Mouse (Mus musculus): ENCODE measurements around the gene Lrfn5. TPM values are rescaled to one million over a fixed set of nuclear protein-coding genes. Genes with fewer than 3 reads are reported as not detected.

Lrfn5 gene
- polyA plus RNA-seq (2014; fragmentation: Nextera tagmentation; extraction: Ambion mirVana), result 4.0 and 4.3 TPM in 2 replicates

DNA sequence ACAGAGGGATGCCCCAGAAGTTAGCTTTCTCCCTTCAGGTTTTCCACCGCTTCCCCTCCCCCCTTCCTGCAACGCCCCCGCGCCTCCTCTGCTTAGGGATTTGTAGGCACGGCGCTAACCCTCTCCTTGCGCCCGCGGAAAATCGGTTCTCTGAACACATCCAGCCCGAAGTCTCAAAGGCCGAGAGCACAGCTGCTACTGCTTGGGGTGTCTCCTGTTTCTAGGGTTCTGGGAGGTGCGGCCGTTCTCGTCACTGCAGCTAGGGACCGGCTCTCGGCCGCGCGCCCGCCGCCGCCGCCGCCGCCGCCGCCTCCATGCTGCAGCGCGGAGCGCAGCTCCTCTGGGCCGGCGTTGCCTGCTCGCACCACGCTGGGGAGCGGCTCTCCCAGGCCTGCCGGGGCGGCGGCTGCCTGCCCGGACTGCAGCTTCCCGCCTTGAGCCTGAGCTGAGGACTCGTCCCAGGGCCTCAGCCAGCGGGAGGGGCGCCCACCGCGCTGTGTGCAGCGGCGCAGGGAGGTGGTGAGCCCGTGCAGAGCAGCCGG, at the start of gene Lrfn5:
Gene Lrfn5 (plus strand): TSS at position 322 of the 542 bp plus-strand sequence.
- DNase-seq (ENCODE audit: low spot score) (peak; percentile 88), ATAC-seq (replicated peaks; ENCODE audit: low FRiP score) (peak; percentile 89)
- H3K27ac ChIP-seq (ENCODE audit: low read depth, low read length), result 0 out of 2 replicates have a peak within 1 kb of the TSS, but pooled peaks have one; percentile 31
- peak within 1 kb of the TSS; percentile 52 for H3K4me3 ChIP-seq (ENCODE audit: low read depth, low read length)
- peaks cover 25% of the 10 kb centered on the region for H3K27me3 ChIP-seq (ENCODE audit: control insufficient read depth, insufficient read depth, low read length)
- H3K4me2 ChIP-seq (ENCODE audit: low read depth, low read length, severe bottlenecking), result peak within 1 kb of the TSS; percentile 85
- H3K9ac ChIP-seq (ENCODE audit: low read length), result peak within 1 kb of the TSS; percentile 65
- no peaks in the 10 kb centered on the region for H3K9me3 ChIP-seq (ENCODE audit: control insufficient read depth, low read length)
- peaks cover 2% of the 10 kb centered on the region; the same call in 1 of the 2 replicates for H3K4me1 ChIP-seq (replicated peaks; ENCODE audit: control insufficient read depth, insufficient read depth, low read length)
- no peaks in the 10 kb centered on the region for H3K36me3 ChIP-seq (ENCODE audit: control insufficient read depth, insufficient read depth, low read length)
- WGBS, result under 1% methylated on average over 49 of the region's 50 CpGs

DNA sequence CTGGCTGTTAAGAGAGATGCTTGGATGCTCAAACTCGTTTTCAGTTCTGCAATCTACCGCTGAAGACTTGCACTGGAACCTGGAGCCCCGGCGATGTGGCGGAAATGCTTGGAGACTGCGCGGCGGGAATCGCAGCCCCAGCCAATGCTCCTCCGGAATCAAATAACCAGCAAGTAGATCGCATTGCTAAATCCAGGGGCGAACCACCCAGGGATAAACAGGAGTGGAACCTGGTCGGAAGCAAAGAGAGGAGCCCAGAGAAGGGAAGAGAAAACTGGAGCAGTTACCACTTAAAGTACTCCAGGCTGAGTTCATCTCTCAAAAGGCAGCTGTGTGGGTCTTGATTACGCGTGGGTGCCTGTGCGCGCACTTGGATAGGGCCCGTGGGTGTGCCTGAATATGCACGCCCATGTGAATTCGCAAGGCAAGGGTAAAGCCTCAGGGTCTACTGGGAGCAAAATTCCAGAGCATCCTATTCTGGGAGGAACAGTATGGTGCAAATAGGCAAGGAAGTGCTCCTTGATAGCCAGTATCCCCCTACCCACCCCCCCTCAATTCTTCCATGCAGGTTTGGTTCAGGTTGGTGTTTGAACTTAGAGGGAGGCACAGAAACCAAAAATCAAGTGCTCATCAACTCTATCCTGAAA, 1.3 kb upstream of the Lrfn5 start:
- H3K4me3 ChIP-seq (ENCODE audit: low read depth, low read length), result peak overlapping the region; percentile 16; the same call in 1 of the 2 replicates

DNA sequence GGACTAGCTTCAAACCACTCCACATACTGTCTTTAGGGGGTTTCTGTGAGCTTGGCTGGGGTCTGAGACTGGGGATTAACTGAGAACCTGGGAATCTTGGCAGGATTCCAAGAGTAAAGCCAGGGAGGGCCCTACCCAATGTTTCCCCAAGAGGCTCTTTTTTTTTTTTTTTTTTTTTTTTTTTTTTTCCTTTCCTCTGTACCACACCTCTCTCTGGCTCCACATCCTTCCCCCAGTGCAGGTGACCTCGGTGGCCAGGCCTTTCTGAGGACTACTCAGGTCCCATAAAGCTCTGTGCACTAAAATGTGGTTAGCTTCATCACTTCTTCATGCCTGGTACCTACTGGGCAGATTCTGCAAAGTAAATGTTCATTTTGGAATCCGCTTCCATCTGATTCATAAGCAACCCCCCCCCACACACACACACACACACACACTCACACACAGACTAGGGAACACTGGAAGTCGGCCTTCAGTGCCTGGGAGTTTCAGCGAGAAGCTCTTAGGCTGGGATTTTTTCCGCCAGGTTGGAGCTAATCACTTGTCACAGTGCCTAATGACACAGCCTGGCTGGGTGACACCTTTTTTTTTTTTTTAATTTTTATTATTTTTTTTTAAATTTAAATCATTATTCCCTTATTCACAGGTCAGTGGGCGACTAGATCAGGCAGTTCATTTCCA, 662 bp upstream of the Lrfn5 start:
- ATAC-seq (replicated peaks; ENCODE audit: low FRiP score), result peak; percentile 73
- under 1% methylated on average over 6 of the region's 6 CpGs for WGBS

More for the DNA sequence above, 1.3 kb upstream of the Lrfn5 start:
- 2% methylated on average over 20 of the region's 20 CpGs for WGBS
- DNase-seq (ENCODE audit: low spot score), result peak; percentile 56
- Histone ChIP-seq H3K9ac (ENCODE audit: low read length) (no peak overlapping the region), H3K27ac (ENCODE audit: low read depth, low read length) (no peak overlapping the region), H3K4me2 (ENCODE audit: low read depth, low read length, severe bottlenecking) (peak overlapping the region; percentile 49), H3K4me1 (replicated peaks; ENCODE audit: control insufficient read depth, insufficient read depth, low read length) (peaks cover 2% of the 10 kb centered on the region; the same call in 1 of the 2 replicates), H3K9me3 (ENCODE audit: control insufficient read depth, low read length) (no peaks in the 10 kb centered on the region), H3K36me3 (ENCODE audit: control insufficient read depth, insufficient read depth, low read length) (no peaks in the 10 kb centered on the region), H3K27me3 (ENCODE audit: control insufficient read depth, insufficient read depth, low read length) (peaks cover 25% of the 10 kb centered on the region)
- ATAC-seq (replicated peaks; ENCODE audit: low FRiP score), result no peak

DNA sequence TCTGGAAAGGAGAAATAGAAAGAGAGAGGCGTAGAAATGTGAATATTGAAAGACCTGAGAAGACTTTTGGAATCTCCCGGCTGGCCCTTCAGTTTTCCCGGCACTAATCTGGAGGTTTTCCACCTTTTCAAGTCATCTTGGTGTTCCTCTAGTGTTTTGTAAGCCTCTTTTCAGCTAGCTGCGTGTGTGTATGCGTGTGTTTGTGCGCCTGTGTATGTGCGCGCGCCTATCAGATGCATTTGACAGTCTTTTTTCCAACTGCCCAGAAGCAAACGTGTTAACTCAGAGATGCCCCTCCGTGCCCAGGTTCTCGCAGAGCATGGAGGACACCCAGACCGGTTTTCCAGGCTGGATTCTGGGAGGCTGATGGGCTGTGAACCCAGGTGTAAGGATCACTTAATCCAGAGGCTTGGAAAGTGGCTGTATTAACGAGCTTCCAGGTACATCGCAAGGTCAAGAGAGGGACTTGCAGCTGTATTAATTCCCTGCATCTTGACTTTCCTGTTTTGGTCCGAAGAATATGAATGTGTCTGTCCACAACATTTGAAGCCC, 757 bp downstream of the Lrfn5 start:
- peak overlapping the region; percentile 65 for H3K9ac ChIP-seq (ENCODE audit: low read length)
- ATAC-seq (replicated peaks; ENCODE audit: low FRiP score) (no peak), DNase-seq (ENCODE audit: low spot score) (peak; percentile 56)
- H3K27ac ChIP-seq (ENCODE audit: low read depth, low read length), result no peak overlapping the region
- peaks cover 25% of the 10 kb centered on the region for H3K27me3 ChIP-seq (ENCODE audit: control insufficient read depth, insufficient read depth, low read length)
- H3K36me3 ChIP-seq (ENCODE audit: control insufficient read depth, insufficient read depth, low read length), result no peaks in the 10 kb centered on the region
- under 1% methylated on average over 16 of the region's 16 CpGs for whole genome bisulfite sequencing
- H3K4me1 ChIP-seq (replicated peaks; ENCODE audit: control insufficient read depth, insufficient read depth, low read length), result peaks cover 2% of the 10 kb centered on the region; the same call in 1 of the 2 replicates
- no peaks in the 10 kb centered on the region for H3K9me3 ChIP-seq (ENCODE audit: control insufficient read depth, low read length)
- peak overlapping the region; percentile 85 for H3K4me2 ChIP-seq (ENCODE audit: low read depth, low read length, severe bottlenecking)
- H3K4me3 ChIP-seq (ENCODE audit: low read depth, low read length), result peak overlapping the region; percentile 52

More for the DNA sequence above, 662 bp upstream of the Lrfn5 start:
- peaks cover 2% of the 10 kb centered on the region; the same call in 1 of the 2 replicates for H3K4me1 ChIP-seq (replicated peaks; ENCODE audit: control insufficient read depth, insufficient read depth, low read length)
- H3K4me3 ChIP-seq (ENCODE audit: low read depth, low read length), result peak overlapping the region; percentile 52
- no peak overlapping the region for H3K27ac ChIP-seq (ENCODE audit: low read depth, low read length)
- peak; percentile 60 for DNase-seq (ENCODE audit: low spot score)
- peak overlapping the region; percentile 85 for H3K4me2 ChIP-seq (ENCODE audit: low read depth, low read length, severe bottlenecking)
- H3K36me3 ChIP-seq (ENCODE audit: control insufficient read depth, insufficient read depth, low read length), result no peaks in the 10 kb centered on the region
- H3K9ac ChIP-seq (ENCODE audit: low read length), result peak overlapping the region; percentile 65
- peaks cover 25% of the 10 kb centered on the region for H3K27me3 ChIP-seq (ENCODE audit: control insufficient read depth, insufficient read depth, low read length)
- no peaks in the 10 kb centered on the region for H3K9me3 ChIP-seq (ENCODE audit: control insufficient read depth, low read length)

DNA sequence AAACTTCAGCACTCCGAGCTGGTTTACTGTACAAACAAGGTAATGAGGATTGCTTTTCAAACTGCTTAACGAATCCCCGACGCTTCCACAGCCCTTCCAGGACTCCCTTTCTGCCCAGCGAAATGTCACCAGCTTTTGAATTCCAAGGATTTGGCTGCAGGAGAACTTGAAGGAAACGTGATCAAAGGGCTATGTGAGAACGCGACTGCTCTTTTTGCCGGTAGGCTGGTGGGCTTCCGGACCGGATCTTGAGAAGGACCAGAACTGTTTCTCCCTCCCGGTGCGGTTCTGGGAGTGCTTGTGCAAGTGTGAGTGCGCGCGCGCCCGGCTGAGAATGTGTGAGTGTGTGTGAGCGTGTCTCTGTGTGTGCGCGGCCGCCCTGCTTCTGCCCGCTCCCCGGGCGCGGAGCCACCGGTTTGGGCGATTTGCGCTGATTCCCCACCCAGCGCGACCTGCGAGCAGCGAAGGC, 1.3 kb downstream of the Lrfn5 start:
- peak overlapping the region; percentile 85 for H3K4me2 ChIP-seq (ENCODE audit: low read depth, low read length, severe bottlenecking)
- H3K27me3 ChIP-seq (ENCODE audit: control insufficient read depth, insufficient read depth, low read length), result peaks cover 25% of the 10 kb centered on the region
- WGBS, result 1% methylated on average over 33 of the region's 33 CpGs
- peak overlapping the region; percentile 65 for H3K9ac ChIP-seq (ENCODE audit: low read length)
- no peaks in the 10 kb centered on the region for H3K36me3 ChIP-seq (ENCODE audit: control insufficient read depth, insufficient read depth, low read length)
- DNase-seq (ENCODE audit: low spot score) (peak; percentile 69), ATAC-seq (replicated peaks; ENCODE audit: low FRiP score) (no peak)
- no peak overlapping the region for H3K27ac ChIP-seq (ENCODE audit: low read depth, low read length)
- peak overlapping the region; percentile 52 for H3K4me3 ChIP-seq (ENCODE audit: low read depth, low read length)
- H3K4me1 ChIP-seq (replicated peaks; ENCODE audit: control insufficient read depth, insufficient read depth, low read length), result peaks cover 2% of the 10 kb centered on the region; the same call in 1 of the 2 replicates
- H3K9me3 ChIP-seq (ENCODE audit: control insufficient read depth, low read length), result no peaks in the 10 kb centered on the region

DNA sequence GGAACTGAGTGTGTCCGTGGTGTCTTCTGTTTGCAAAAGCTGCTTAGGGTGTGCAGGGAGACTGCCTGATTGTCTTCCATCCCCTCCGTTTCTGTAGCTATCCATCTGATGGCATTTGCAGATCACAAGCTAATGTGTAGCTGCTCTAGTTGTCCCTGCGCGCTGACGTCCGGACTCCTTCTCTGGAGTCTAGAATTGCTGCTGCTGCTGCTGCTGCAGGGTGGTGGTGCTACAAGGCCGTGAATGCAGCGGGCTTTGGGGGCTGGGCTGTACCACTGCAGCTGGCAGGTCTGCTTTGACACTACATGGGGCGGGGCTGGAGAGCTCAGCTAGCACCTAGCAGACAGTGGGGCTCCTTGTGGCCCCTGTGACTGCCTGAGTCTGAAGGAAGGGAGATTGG, 3.2 kb downstream of the Lrfn5 start:
- peak; percentile 49 for ATAC-seq (replicated peaks; ENCODE audit: low FRiP score)
- Histone ChIP-seq H3K36me3 (ENCODE audit: control insufficient read depth, insufficient read depth, low read length) (no peaks in the 10 kb centered on the region), H3K4me3 (ENCODE audit: low read depth, low read length) (no peak overlapping the region), H3K4me1 (replicated peaks; ENCODE audit: control insufficient read depth, insufficient read depth, low read length) (peaks cover 2% of the 10 kb centered on the region; the same call in 1 of the 2 replicates), H3K9me3 (ENCODE audit: control insufficient read depth, low read length) (no peaks in the 10 kb centered on the region), H3K27ac (ENCODE audit: low read depth, low read length) (no peak overlapping the region), H3K9ac (ENCODE audit: low read length) (no peak overlapping the region), H3K27me3 (ENCODE audit: control insufficient read depth, insufficient read depth, low read length) (peaks cover 18% of the 10 kb centered on the region), H3K4me2 (ENCODE audit: low read depth, low read length, severe bottlenecking) (peak overlapping the region; percentile 21; the same call in 1 of the 2 replicates)
- DNase-seq (ENCODE audit: low spot score), result peak; percentile 72
- WGBS, result 2% methylated on average over 9 of the region's 9 CpGs

DNA sequence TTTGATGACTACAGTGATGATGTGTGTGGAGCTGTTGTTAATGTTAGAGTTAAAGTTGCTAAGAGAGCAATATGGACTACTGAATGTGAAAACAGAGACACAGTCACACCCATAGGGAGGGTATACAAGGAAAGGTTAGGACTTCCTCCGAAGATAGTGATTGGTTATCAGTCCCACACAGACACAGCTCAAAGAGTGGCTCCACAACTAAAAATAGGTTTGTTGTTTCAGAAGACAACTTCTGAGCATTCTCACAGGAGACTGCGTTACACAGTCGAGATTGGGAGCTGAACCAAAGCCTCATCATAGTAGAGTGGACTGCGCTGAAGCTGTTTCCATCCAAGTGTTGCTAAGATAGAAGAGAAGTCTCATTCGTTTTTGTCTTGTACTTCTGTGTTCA, 57.0 kb downstream of the Lrfn5 start:
- Histone ChIP-seq H3K4me1 (replicated peaks; ENCODE audit: control insufficient read depth, insufficient read depth, low read length) (no peaks in the 10 kb centered on the region), H3K27ac (ENCODE audit: low read depth, low read length) (no peak overlapping the region), H3K36me3 (ENCODE audit: control insufficient read depth, insufficient read depth, low read length) (no peaks in the 10 kb centered on the region), H3K9me3 (ENCODE audit: control insufficient read depth, low read length) (no peaks in the 10 kb centered on the region), H3K4me3 (ENCODE audit: low read depth, low read length) (no peak overlapping the region), H3K27me3 (ENCODE audit: control insufficient read depth, insufficient read depth, low read length) (no peaks in the 10 kb centered on the region), H3K4me2 (ENCODE audit: low read depth, low read length, severe bottlenecking) (no peak overlapping the region), H3K9ac (ENCODE audit: low read length) (no peak overlapping the region)
- WGBS, result 86% methylated on average over 5 of the region's 5 CpGs
- ATAC-seq (replicated peaks; ENCODE audit: low FRiP score) (no peak), DNase-seq (ENCODE audit: low spot score) (no peak)

DNA sequence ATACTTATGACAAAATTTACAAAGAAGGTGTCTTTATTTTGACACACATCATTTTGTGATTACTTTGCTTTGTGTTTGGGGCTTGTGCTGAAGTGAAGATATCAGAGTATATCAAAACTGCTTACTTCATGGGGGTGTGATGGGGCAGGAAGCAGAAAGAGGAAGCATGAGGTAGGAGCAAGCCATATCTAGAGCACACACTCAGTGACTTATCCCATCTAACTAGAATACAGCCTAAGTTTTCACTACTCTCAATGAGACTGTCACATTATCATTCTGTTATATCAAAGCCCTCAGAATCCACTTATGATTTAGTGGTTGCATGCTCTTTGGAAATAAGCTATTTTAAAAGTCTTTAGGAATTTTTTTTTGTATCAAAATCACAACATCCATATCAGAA, 77.4 kb downstream of the Lrfn5 start:
- H3K4me1 ChIP-seq (replicated peaks; ENCODE audit: control insufficient read depth, insufficient read depth, low read length), result no peaks in the 10 kb centered on the region
- no peak overlapping the region for H3K27ac ChIP-seq (ENCODE audit: low read depth, low read length)
- no peak overlapping the region for H3K4me3 ChIP-seq (ENCODE audit: low read depth, low read length)
- H3K36me3 ChIP-seq (ENCODE audit: control insufficient read depth, insufficient read depth, low read length), result no peaks in the 10 kb centered on the region
- DNase-seq (ENCODE audit: low spot score) (no peak), ATAC-seq (replicated peaks; ENCODE audit: low FRiP score) (no peak)
- H3K9ac ChIP-seq (ENCODE audit: low read length), result no peak overlapping the region
- no peak overlapping the region for H3K4me2 ChIP-seq (ENCODE audit: low read depth, low read length, severe bottlenecking)
- H3K9me3 ChIP-seq (ENCODE audit: control insufficient read depth, low read length), result no peaks in the 10 kb centered on the region
- no peaks in the 10 kb centered on the region for H3K27me3 ChIP-seq (ENCODE audit: control insufficient read depth, insufficient read depth, low read length)

All from forebrain, embryonic 11.5 days (tissue).